Mouse (Mus musculus) pancreas, adult 10 weeks (tissue): ENCODE data around the gene Gpr18. TPM values are rescaled to one million over a fixed set of nuclear protein-coding genes. Genes with fewer than 3 reads are reported as not detected.

Source experiments
- polyA plus RNA-seq: library from polyadenylated mRNA; stranded (reverse); fragments of 350-450 nt; fragmentation: Illumina TruSeq; extraction: RNeasy Lipid Tissue Mini Kit (QIAGEN cat#74804); gene quantifications from one replicate; pipeline ENCODE4 v1.2.3, GENCODE M21; 2015; ENCODE audit warnings: low read depth, low replicate concordance; ENCODE audit not compliant: insufficient read depth

The Gpr18 gene
- not detected for polyA plus RNA-seq

GRCm38 (mm10) chr14:121915621-121916020 lies at the start of gene Gpr18:
TSS of gene Gpr18 (minus strand) at chr14:121915781.

GRCm38 (mm10) chr14:121964990-121965389 lies 49.4 kb upstream of the Gpr18 start, which contains the start of gene Gpr183:
TSS of gene Gpr183 (minus strand) at chr14:121965195.

GRCm38 (mm10) chr14:121878176-121878858 lies 37.3 kb downstream of the Gpr18 start, which contains the start of gene Ubac2:
TSS of gene Ubac2 (plus strand) at chr14:121878620.

Other genes with a start within 250 kb of the Gpr18 start
- 17.3 TPM for gene Dock9, start 117.9 kb downstream of the Gpr18 start, polyA plus RNA-seq
- 6.4 TPM for gene Ubac2, start 37.2 kb downstream of the Gpr18 start, polyA plus RNA-seq
- gene Gpr183, start 49.4 kb upstream of the Gpr18 start, polyA plus RNA-seq, result not detected
- gene Timm8a2, start 118.9 kb upstream of the Gpr18 start, polyA plus RNA-seq, result not detected
- gene Tm9sf2, start 191.3 kb upstream of the Gpr18 start, polyA plus RNA-seq, result 28.8 TPM